Mouse (Mus musculus): Measurements from ENCODE around the gene Tnrc6c. TPM values are rescaled to one million over a fixed set of nuclear protein-coding genes. Genes with fewer than 3 reads are reported as not detected.
A peak's percentile ranks its signal among the peaks of the same experiment; 100 is the strongest.

The Tnrc6c gene
- polyA plus RNA-seq, 1 experiment from 2014 or later = 6.6 TPM

DNA sequence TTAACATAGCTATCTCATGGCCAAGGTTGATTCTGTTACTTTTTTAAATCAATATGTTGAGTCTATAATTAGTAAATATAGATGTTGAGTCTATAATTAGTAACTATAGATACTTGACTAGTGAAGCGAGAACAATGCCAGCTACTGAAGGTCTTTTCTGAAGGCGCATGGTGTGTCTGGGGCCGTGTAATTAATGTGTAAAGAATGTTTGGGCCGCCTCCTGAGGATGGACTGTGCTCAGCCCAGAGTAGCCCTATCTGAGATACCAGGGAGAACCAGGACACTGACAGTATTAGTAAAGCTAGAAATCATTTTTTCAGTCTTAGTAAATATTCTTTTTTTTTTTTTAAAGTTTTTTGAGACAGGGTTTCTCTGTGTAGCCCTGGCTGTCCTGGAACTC is 46.8 kb downstream of the Tnrc6c start:
- peaks cover 10% of the 10 kb centered on the region; the same call in 1 of the 2 replicates for H3K36me3 ChIP-seq
- H3K27ac ChIP-seq = no peak overlapping the region
- 51% methylated on average over 4 of the region's 4 CpGs for WGBS
- H3K4me1 ChIP-seq (replicated peaks) = peaks cover 11% of the 10 kb centered on the region
- H3K9ac ChIP-seq = no peak overlapping the region
- no peaks in the 10 kb centered on the region for H3K9me3 ChIP-seq (replicated peaks)
- H3K27me3 ChIP-seq = no peaks in the 10 kb centered on the region
- H3K4me3 ChIP-seq = no peak overlapping the region
- H3K4me2 ChIP-seq = no peak overlapping the region
- no peak for ATAC-seq (replicated peaks; ENCODE audit: insufficient number of reproducible peaks, insufficient read depth, low FRiP score, low read depth)

GRCm38 (mm10) chr11:117706267-117706666 is 52.2 kb downstream of the Tnrc6c start:
- H3K36me3 ChIP-seq = peaks cover 10% of the 10 kb centered on the region; the same call in 1 of the 2 replicates
- 87% methylated on average over 2 of the region's 2 CpGs for WGBS
- ATAC-seq (replicated peaks; ENCODE audit: insufficient number of reproducible peaks, insufficient read depth, low FRiP score, low read depth) = no peak
- H3K9ac ChIP-seq = no peak overlapping the region
- peaks cover 36% of the 10 kb centered on the region for H3K4me1 ChIP-seq (replicated peaks)
- H3K4me2 ChIP-seq = no peak overlapping the region
- H3K27ac ChIP-seq = 0 out of 2 replicates have a peak overlapping the region, but pooled peaks have one; percentile 76
- no peaks in the 10 kb centered on the region for H3K27me3 ChIP-seq
- H3K9me3 ChIP-seq (replicated peaks) = no peaks in the 10 kb centered on the region
- H3K4me3 ChIP-seq = no peak overlapping the region

- H3K4me2 ChIP-seq = no peak overlapping the region; the same call in 1 of the 2 replicates
- peaks cover 10% of the 10 kb centered on the region; the same call in 1 of the 2 replicates for H3K36me3 ChIP-seq
- no peak overlapping the region for H3K4me3 ChIP-seq
- peak overlapping the region; percentile 76 for H3K27ac ChIP-seq
- no peak overlapping the region; the same call in 1 of the 2 replicates for H3K9ac ChIP-seq
- peaks cover 39% of the 10 kb centered on the region for H3K4me1 ChIP-seq (replicated peaks)
- no peaks in the 10 kb centered on the region for H3K27me3 ChIP-seq
- WGBS = 25% methylated on average over 2 of the region's 2 CpGs
- peak; percentile 67; the same call in 1 of the 2 replicates for ATAC-seq (replicated peaks; ENCODE audit: insufficient number of reproducible peaks, insufficient read depth, low FRiP score, low read depth)
- H3K9me3 ChIP-seq (replicated peaks) = no peaks in the 10 kb centered on the region
Observed at GRCm38 (mm10) chr11:117707238-117707637, 53.1 kb downstream of the Tnrc6c start.

- H3K9ac ChIP-seq = no peak overlapping the region
Observed at GRCm38 (mm10) chr11:117709308-117709707, 55.2 kb downstream of the Tnrc6c start.

GRCm38 (mm10) chr11:117710815-117711294 is 56.8 kb downstream of the Tnrc6c start:
- ATAC-seq (replicated peaks; ENCODE audit: insufficient number of reproducible peaks, insufficient read depth, low FRiP score, low read depth) = no peak
- H3K4me3 ChIP-seq = no peak overlapping the region
- H3K4me1 ChIP-seq (replicated peaks) = peaks cover 39% of the 10 kb centered on the region
- no peak overlapping the region for H3K9ac ChIP-seq
- H3K27ac ChIP-seq = peak overlapping the region; percentile 26
- peaks cover 16% of the 10 kb centered on the region; the same call in 1 of the 2 replicates for H3K36me3 ChIP-seq
- no peak overlapping the region for H3K4me2 ChIP-seq
- 52% methylated on average over 2 of the region's 2 CpGs for WGBS
- no peaks in the 10 kb centered on the region for H3K9me3 ChIP-seq (replicated peaks)
- no peaks in the 10 kb centered on the region for H3K27me3 ChIP-seq

More at GRCm38 (mm10) chr11:117709308-117709707, 55.2 kb downstream of the Tnrc6c start:
- Histone ChIP-seq H3K4me3 (no peak overlapping the region), H3K27me3 (no peaks in the 10 kb centered on the region), H3K9me3 (replicated peaks) (no peaks in the 10 kb centered on the region), H3K36me3 (peaks cover 3% of the 10 kb centered on the region; the same call in 1 of the 2 replicates), H3K27ac (peak overlapping the region; percentile 37; the same call in 1 of the 2 replicates), H3K4me1 (replicated peaks) (peaks cover 39% of the 10 kb centered on the region), H3K4me2 (no peak overlapping the region)
- 53% methylated on average over 4 of the region's 4 CpGs for WGBS
- ATAC-seq (replicated peaks; ENCODE audit: insufficient number of reproducible peaks, insufficient read depth, low FRiP score, low read depth) = no peak

DNA sequence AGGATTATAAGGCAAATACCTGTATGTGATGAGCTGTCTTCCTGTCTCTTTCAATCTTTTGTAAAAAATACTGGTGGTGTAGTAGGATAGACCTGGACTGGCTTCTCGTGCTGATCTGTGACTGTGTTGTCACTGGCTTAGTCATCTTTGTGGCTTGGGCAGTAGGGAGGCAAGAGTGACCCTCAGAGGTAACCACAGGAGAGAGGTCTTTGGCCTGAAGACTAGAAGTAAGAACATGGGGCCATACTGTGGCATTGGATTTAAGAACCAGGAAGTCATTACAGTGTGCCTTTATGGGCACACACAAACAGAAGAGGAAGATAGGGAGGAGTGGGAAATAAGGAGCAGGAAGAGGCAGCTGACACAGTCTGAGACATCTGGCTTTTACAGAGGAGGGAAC is 58.0 kb downstream of the Tnrc6c start:
- Histone ChIP-seq H3K9ac (no peak overlapping the region), H3K9me3 (replicated peaks) (no peaks in the 10 kb centered on the region), H3K4me3 (no peak overlapping the region), H3K36me3 (peaks cover 19% of the 10 kb centered on the region; the same call in 1 of the 2 replicates), H3K4me1 (replicated peaks) (peaks cover 30% of the 10 kb centered on the region), H3K4me2 (no peak overlapping the region), H3K27ac (no peak overlapping the region), H3K27me3 (no peaks in the 10 kb centered on the region)
- 81% methylated on average over 1 of the region's 1 CpGs for WGBS
- no peak for ATAC-seq (replicated peaks; ENCODE audit: insufficient number of reproducible peaks, insufficient read depth, low FRiP score, low read depth)

DNA sequence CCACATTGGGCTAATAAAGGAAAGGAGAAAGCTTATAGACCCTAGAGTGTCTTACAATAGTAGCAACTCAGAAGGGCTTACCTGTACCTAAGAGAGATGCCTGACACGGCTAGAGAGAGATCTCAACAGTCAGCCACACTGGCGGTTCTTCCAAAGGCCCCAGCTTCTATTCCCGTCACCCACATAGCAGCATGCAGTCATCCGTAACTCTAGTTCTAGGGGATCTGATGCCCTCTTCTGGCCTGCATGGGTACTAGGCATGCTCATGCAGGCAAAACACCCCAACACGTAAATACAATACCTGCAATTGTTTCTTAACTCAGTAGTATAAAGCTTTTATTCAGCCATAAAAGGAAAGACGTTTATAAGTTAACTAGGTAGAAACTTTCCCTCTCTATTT is 59.3 kb downstream of the Tnrc6c start:
- peaks cover 25% of the 10 kb centered on the region; the same call in 1 of the 2 replicates for H3K36me3 ChIP-seq
- no peak overlapping the region for H3K27ac ChIP-seq
- no peaks in the 10 kb centered on the region for H3K9me3 ChIP-seq (replicated peaks)
- peaks cover 17% of the 10 kb centered on the region for H3K4me1 ChIP-seq (replicated peaks)
- no peak overlapping the region for H3K9ac ChIP-seq
- H3K27me3 ChIP-seq = no peaks in the 10 kb centered on the region
- 94% methylated on average over 6 of the region's 6 CpGs for WGBS
- H3K4me3 ChIP-seq = no peak overlapping the region
- no peak overlapping the region for H3K4me2 ChIP-seq
- ATAC-seq (replicated peaks; ENCODE audit: insufficient number of reproducible peaks, insufficient read depth, low FRiP score, low read depth) = no peak

DNA sequence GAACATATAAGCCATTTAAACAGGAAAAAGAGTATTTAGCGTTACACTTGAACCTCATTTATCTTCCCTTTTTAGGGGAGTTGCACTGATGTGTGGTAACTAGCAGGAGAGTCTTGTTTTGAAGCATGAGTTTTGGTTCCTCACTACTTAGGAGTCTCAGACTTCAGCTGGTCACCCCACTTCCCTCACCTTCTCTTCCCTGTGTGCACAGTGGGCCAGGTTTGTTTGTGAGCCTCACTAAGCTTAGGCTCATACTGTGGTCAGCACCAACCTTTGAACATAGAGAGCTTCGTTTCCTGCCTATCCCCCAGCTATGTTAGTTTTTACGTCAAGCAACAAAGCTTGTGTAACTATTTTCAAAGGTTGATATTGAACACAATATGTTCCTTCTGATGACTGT is 64.7 kb downstream of the Tnrc6c start:
- H3K4me1 ChIP-seq (replicated peaks) = no peaks in the 10 kb centered on the region
- H3K36me3 ChIP-seq = peaks cover 56% of the 10 kb centered on the region
- H3K9ac ChIP-seq = no peak overlapping the region
- H3K27ac ChIP-seq = no peak overlapping the region
- H3K4me2 ChIP-seq = no peak overlapping the region
- no peaks in the 10 kb centered on the region for H3K9me3 ChIP-seq (replicated peaks)
- H3K4me3 ChIP-seq = no peak overlapping the region
- no peak for ATAC-seq (replicated peaks; ENCODE audit: insufficient number of reproducible peaks, insufficient read depth, low FRiP score, low read depth)
- WGBS = 84% methylated on average over 3 of the region's 3 CpGs
- H3K27me3 ChIP-seq = no peaks in the 10 kb centered on the region

GRCm38 (mm10) chr11:117724604-117725301 is 70.7 kb downstream of the Tnrc6c start:
- 77% methylated on average over 6 of the region's 6 CpGs for WGBS
- Histone ChIP-seq H3K27ac (no peak overlapping the region), H3K36me3 (peaks cover 27% of the 10 kb centered on the region), H3K9ac (no peak overlapping the region), H3K9me3 (replicated peaks) (no peaks in the 10 kb centered on the region), H3K4me2 (no peak overlapping the region), H3K4me1 (replicated peaks) (peaks cover 17% of the 10 kb centered on the region), H3K27me3 (no peaks in the 10 kb centered on the region), H3K4me3 (no peak overlapping the region)
- ATAC-seq (replicated peaks; ENCODE audit: insufficient number of reproducible peaks, insufficient read depth, low FRiP score, low read depth) = no peak

GRCm38 (mm10) chr11:117727031-117727430 is 72.9 kb downstream of the Tnrc6c start:
- no peak overlapping the region for H3K27ac ChIP-seq
- H3K4me3 ChIP-seq = no peak overlapping the region
- WGBS = 90% methylated on average over 4 of the region's 4 CpGs
- H3K9me3 ChIP-seq (replicated peaks) = no peaks in the 10 kb centered on the region
- H3K9ac ChIP-seq = no peak overlapping the region
- H3K27me3 ChIP-seq = no peaks in the 10 kb centered on the region
- no peak overlapping the region for H3K4me2 ChIP-seq
- peaks cover 9% of the 10 kb centered on the region for H3K36me3 ChIP-seq
- no peak for ATAC-seq (replicated peaks; ENCODE audit: insufficient number of reproducible peaks, insufficient read depth, low FRiP score, low read depth)
- H3K4me1 ChIP-seq (replicated peaks) = peaks cover 34% of the 10 kb centered on the region

- H3K27me3 ChIP-seq = no peaks in the 10 kb centered on the region
- H3K27ac ChIP-seq = peak overlapping the region; percentile 48; the same call in 1 of the 2 replicates
- no peak for ATAC-seq (replicated peaks; ENCODE audit: insufficient number of reproducible peaks, insufficient read depth, low FRiP score, low read depth)
- 88% methylated on average over 5 of the region's 5 CpGs for WGBS
- no peak overlapping the region for H3K4me3 ChIP-seq
- no peak overlapping the region for H3K4me2 ChIP-seq
- H3K9ac ChIP-seq = no peak overlapping the region
- H3K36me3 ChIP-seq = peaks cover 6% of the 10 kb centered on the region; the same call in 1 of the 2 replicates
- H3K4me1 ChIP-seq (replicated peaks) = peaks cover 34% of the 10 kb centered on the region
- no peaks in the 10 kb centered on the region for H3K9me3 ChIP-seq (replicated peaks)
Observed at GRCm38 (mm10) chr11:117728245-117728644, 74.2 kb downstream of the Tnrc6c start.
